Mouse (Mus musculus) heart, embryonic 12.5 days (tissue): Measurements from ENCODE around the gene Elp5. TPM values are rescaled to one million over a fixed set of nuclear protein-coding genes. Genes with fewer than 3 reads are reported as not detected.

Source experiments
- ATAC-seq: fragments of 200-750 bp; cut with Nextera tagmentation; 2 replicates; pipeline ENCODE4 v1.8.0; 2017; ENCODE audit warnings: moderate TSS enrichment, moderate library complexity; ENCODE audit not compliant: insufficient number of reproducible peaks, low FRiP score
- H3K27ac ChIP-seq: fragments of 300-500 bp; sonication (generic); 2 replicates; pipeline ENCODE4 v1.5.1; 2016; ENCODE audit warnings: mild to moderate bottlenecking, moderate library complexity; ENCODE audit not compliant: poor library complexity, severe bottlenecking
- H3K27me3 ChIP-seq: fragments of 300-500 bp; sonication (generic); replicated peaks from 2 replicates; pipeline ENCODE4 v1.6.1; 2016; ENCODE audit warnings: mild to moderate bottlenecking, moderate library complexity
- H3K36me3 ChIP-seq: fragments of 300-500 bp; sonication (generic); 2 replicates; pipeline ENCODE4 v1.6.1; 2016; ENCODE audit warnings: mild to moderate bottlenecking, moderate library complexity
- H3K4me1 ChIP-seq: fragments of 300-500 bp; sonication (generic); replicated peaks from 2 replicates; pipeline ENCODE4 v1.6.1; 2016; ENCODE audit warnings: mild to moderate bottlenecking
- H3K4me2 ChIP-seq: fragments of 300-500 bp; sonication (generic); 2 replicates; pipeline ENCODE4 v1.6.1; 2016; ENCODE audit warnings: mild to moderate bottlenecking, moderate library complexity
- H3K4me3 ChIP-seq: fragments of 300-500 bp; sonication (generic); 2 replicates; pipeline ENCODE4 v1.5.1; 2016; ENCODE audit warnings: mild to moderate bottlenecking
- H3K9ac ChIP-seq: fragments of 300-500 bp; sonication (generic); 2 replicates; pipeline ENCODE4 v1.6.1; 2016; ENCODE audit warnings: mild to moderate bottlenecking, moderate library complexity
- H3K9me3 ChIP-seq: fragments of 300-500 bp; sonication (generic); replicated peaks from 2 replicates; pipeline ENCODE4 v1.6.1; 2016; ENCODE audit warnings: mild to moderate bottlenecking, moderate library complexity
- WGBS: fragments of 180-500 bp; shearing (Covaris S2); methylation state at CpG from one replicate; pipeline ENCODE4 v1.1.7; 2016; 5-methylcytosine and 5-hydroxymethylcytosine counted together
- polyA plus RNA-seq: library from polyadenylated mRNA; unstranded; fragments of >200 nt; fragmentation: Nextera tagmentation; extraction: Ambion mirVana; gene quantifications from 2 replicates; pipeline ENCODE4 v1.2.1, GENCODE M21; 2016

Elp5 gene
- polyA plus RNA-seq, 1 experiment from 2014 or later = 109 TPM

DNA sequence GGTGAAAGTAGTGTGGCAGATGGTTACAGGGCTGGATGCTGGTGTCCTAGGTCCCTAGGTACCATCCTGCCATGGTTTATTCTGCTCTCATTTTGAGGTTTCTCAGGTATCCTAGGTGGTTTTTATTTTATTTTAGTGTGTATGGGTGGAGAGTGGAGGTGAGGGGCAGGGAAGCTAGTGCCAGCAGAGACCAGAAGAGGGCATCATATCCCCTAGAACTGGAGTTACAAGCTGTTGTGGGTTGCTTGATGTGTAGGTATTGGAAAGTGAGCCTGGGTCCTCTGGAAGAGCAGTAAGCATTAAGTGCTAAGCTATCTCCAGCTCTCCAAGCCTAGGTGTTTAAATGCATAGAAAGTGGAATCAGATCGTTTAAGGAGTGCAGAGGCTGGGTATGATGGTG lies 30.0 kb downstream of the Elp5 start:
- Histone ChIP-seq H3K9me3 (no peaks in the 10 kb centered on the region), H3K27me3 (peaks cover 4% of the 10 kb centered on the region; the same call in 1 of the 2 replicates), H3K36me3 (no peaks in the 10 kb centered on the region), H3K27ac (no peak overlapping the region), H3K4me1 (peaks cover 21% of the 10 kb centered on the region), H3K4me2 (no peak overlapping the region), H3K9ac (no peak overlapping the region), H3K4me3 (no peak overlapping the region)
- no peak for ATAC-seq
- 34% methylated on average over 1 of the region's 1 CpGs for WGBS

DNA sequence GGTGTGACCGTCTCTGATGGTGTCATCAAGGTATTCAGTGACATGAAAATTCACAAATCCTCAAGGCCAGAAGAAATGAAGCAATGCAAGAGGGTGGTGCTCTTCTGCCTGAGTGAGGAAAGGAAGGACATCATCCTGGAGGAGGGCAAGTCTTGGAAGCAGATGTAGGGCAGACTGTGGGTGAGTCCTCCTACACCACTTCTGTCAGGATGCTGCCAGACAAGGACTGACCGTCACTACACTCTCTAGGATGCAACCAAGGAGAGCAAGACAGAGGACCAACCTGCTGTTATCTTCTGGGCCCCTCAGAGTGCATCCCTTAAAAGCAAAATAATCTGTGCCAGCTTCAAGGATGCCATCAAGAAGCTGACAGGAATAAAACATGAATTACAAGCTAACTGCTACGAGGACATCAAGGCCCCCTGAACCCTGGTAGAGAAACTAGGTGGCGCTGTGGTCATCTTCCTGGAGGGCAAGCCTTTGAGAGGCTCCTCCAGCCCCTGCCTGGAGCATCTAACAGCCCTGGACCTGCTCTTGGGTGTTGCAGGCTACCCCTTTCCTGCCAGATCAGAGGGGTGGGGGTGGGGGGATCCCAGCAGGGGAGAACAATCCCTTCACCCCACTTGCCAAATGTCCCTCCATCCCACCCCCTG lies 31.4 kb downstream of the Elp5 start:
- Histone ChIP-seq H3K36me3 (0 out of 2 replicates have a peak, but pooled peaks cover 3% of the 10 kb centered on the region), H3K27ac (no peak overlapping the region), H3K9me3 (no peaks in the 10 kb centered on the region), H3K27me3 (peaks cover 4% of the 10 kb centered on the region), H3K4me3 (no peak overlapping the region), H3K4me1 (peaks cover 34% of the 10 kb centered on the region), H3K9ac (no peak overlapping the region), H3K4me2 (no peak overlapping the region)
- no peak for ATAC-seq
- WGBS = 38% methylated on average over 4 of the region's 4 CpGs

DNA sequence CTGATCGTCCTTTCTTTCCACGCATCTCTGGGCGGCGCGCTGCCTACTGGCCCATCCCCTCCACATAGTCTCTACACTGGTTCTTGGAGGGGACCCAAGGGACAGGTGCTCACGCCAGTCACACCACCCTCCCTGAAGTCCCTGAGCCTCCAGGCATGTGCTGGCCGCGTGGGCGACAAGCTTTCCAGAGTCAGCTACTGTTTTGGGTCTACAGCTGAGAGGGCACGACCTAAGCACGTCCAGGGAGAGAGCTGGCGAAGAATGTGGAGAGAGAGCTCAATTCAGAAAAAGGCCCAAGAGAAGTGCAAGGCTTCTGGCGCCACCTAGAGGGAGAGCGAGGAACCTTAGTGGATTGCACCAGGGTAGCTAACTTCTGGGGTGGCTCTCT lies 33.6 kb downstream of the Elp5 start:
- ATAC-seq = 0 out of 2 replicates have a peak, but pooled peaks have one; percentile 31
- Histone ChIP-seq H3K27ac (peak overlapping the region; percentile 89), H3K4me2 (peak overlapping the region; percentile 81), H3K9me3 (no peaks in the 10 kb centered on the region), H3K27me3 (peaks cover 7% of the 10 kb centered on the region), H3K4me1 (peaks cover 38% of the 10 kb centered on the region), H3K4me3 (peak overlapping the region; percentile 59), H3K36me3 (peaks cover 25% of the 10 kb centered on the region), H3K9ac (peak overlapping the region; percentile 60)
- under 1% methylated on average over 14 of the region's 14 CpGs for WGBS

DNA sequence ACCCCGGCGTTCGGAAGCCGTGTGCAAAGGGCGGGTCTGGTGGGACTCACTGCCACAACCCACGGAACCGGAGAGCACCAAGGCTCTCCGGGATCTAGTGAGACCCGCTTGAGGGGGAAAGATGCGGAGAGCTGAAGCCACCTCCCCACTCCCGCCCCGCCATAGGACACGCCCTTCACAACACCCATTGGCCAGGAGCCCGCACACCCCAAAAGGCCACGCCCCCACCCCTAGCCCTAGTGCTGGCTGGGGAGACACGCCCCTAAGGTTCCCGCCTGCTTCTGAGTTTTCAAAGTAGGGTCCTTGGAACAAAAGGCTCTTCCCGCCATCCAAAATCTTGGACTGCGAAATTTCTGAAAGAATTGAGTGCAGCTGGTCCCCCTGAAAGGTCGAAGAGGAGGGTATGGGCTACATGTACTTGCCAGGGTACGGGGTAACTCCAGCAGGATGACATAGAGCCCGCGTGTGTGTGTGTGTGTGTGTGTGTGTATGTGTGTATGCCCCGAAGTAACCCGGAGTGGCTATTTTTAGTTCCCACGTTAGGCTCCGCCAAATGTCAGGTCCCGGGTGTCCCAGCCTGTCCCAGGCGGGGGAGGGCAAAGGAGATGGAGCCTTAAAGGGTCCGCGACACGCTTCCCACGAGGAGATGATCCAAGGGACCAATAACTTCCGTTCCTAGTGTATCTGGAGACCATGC lies 34.1 kb downstream of the Elp5 start, which contains the start of gene Slc2a4:
Gene Slc2a4, minus strand, starts transcription at position 123 of the 697 bp plus-strand sequence.
- H3K4me2 ChIP-seq = peak within 1 kb of the TSS; percentile 81
- peaks cover 32% of the 10 kb centered on the region for H3K4me1 ChIP-seq
- ATAC-seq = peak; percentile 95
- peak within 1 kb of the TSS; percentile 60 for H3K9ac ChIP-seq
- H3K4me3 ChIP-seq = peak within 1 kb of the TSS; percentile 59
- no peaks in the 10 kb centered on the region for H3K9me3 ChIP-seq
- H3K27me3 ChIP-seq = peaks cover 7% of the 10 kb centered on the region
- peak within 1 kb of the TSS; percentile 89 for H3K27ac ChIP-seq
- WGBS = under 1% methylated on average over 34 of the region's 34 CpGs
- H3K36me3 ChIP-seq = peaks cover 29% of the 10 kb centered on the region

DNA sequence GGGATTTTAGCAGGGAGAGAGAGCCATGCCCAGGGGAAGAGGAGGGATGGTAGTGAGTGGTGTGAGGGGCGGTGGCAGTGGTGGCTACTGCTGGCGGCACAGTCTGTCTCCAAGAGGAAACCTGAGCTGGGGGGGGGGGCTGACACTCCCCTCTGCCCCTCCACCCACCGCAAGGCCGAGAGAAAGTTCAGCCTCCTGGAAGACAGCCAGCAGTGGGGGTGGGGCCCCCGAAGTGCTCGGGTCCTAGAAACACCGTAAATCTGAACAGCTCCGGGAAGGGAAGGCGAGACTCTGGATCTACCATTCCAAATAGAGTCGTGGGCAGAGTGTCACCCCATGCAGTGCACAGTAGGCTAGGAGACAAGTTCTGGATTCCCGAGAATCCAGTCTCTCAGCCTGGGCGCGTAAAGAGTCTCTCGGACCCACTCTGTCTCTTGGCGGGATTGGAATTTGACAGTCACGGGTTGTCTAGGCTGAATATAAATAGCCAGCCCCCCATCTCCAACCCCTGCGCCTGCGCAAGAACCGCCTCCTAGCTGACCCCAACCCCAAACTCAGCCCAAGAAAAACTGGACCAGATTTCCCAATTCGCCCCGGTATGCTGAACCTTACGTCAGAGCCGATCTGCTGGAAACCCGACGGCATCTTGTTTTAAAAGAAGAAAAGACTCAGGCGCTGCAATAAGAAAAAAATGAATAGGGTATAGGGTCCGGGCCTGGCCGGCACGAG lies 34.8 kb downstream of the Elp5 start:
- Histone ChIP-seq H3K27ac (peak overlapping the region; percentile 89), H3K4me1 (peaks cover 29% of the 10 kb centered on the region), H3K9ac (peak overlapping the region; percentile 60), H3K4me3 (peak overlapping the region; percentile 59), H3K36me3 (peaks cover 36% of the 10 kb centered on the region), H3K4me2 (peak overlapping the region; percentile 81), H3K27me3 (peaks cover 12% of the 10 kb centered on the region), H3K9me3 (no peaks in the 10 kb centered on the region)
- whole genome bisulfite sequencing = 3% methylated on average over 29 of the region's 29 CpGs
- peak; percentile 65 for ATAC-seq

DNA sequence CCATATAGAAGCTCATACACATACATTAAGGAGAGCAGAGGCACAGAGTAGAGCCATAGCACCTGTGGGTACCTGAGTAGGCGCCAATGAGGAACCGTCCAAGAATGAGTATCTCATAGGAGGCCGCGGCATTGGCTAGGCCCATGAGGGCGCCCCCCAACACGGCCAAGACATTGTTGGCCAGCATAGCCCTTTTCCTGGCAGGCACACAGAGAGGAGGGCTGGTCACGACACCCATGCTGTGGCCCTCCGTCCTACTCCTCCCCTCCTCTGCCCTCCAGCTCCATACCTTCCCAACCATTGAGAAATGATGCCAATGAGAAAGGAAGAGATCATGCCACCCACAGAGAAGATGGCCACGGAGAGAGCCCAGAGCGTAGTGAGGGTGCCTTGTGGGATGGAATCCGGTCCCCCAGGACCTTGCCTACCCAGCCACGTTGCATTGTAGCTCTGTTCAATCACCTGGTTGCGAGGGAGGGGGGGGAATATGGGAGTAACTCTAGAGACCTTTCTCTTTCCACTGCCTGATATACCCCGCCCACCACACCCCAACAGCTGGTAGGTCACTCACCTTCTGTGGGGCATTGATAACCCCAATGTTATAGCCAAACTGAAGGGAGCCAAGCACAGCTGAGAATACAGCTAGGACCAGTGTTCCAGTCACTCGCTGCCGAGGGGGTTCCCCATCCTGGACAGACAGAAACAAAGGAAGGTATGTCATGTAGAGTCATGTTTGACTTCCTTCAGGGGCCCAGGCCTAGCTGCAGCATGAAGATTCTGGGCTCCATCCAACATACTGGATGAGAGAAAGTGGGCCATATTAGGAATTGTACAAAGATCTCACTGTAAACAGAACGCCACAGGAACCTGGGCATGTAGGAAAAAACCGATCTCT lies 36.1 kb downstream of the Elp5 start:
- peak overlapping the region; percentile 89 for H3K27ac ChIP-seq
- no peaks in the 10 kb centered on the region for H3K9me3 ChIP-seq
- WGBS = 87% methylated on average over 18 of the region's 18 CpGs
- 0 out of 2 replicates have a peak overlapping the region, but pooled peaks have one; percentile 60 for H3K9ac ChIP-seq
- peaks cover 12% of the 10 kb centered on the region; the same call in 1 of the 2 replicates for H3K27me3 ChIP-seq
- peaks cover 29% of the 10 kb centered on the region for H3K4me1 ChIP-seq
- peak overlapping the region; percentile 81 for H3K4me2 ChIP-seq
- H3K36me3 ChIP-seq = peaks cover 41% of the 10 kb centered on the region
- ATAC-seq = peak; percentile 41; the same call in 1 of the 2 replicates
- H3K4me3 ChIP-seq = peak overlapping the region; percentile 59

DNA sequence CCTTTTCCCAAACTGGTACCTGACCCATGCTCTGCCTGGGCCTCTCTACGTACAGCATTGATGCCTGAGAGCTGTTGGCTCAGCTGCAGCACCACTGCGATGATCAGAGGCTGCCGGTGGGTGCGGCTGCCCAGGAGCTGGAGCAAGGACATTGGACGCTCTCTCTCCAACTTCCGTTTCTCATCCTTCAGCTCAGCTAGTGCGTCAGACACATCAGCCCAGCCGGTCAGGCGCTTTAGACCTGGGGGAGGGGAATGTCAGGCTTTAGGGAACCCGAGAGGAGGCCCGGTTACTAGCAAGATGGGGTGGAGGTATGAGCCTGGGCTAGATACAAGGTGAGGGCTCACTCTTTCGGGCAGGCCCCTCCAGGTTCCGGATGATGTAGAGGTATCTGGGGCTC lies 37.1 kb downstream of the Elp5 start:
- 65% methylated on average over 13 of the region's 13 CpGs for WGBS
- H3K4me2 ChIP-seq = no peak overlapping the region
- H3K4me1 ChIP-seq = peaks cover 29% of the 10 kb centered on the region
- no peak overlapping the region for H3K27ac ChIP-seq
- no peak for ATAC-seq
- peaks cover 41% of the 10 kb centered on the region for H3K36me3 ChIP-seq
- peaks cover 17% of the 10 kb centered on the region for H3K27me3 ChIP-seq
- no peak overlapping the region for H3K4me3 ChIP-seq
- H3K9me3 ChIP-seq = no peaks in the 10 kb centered on the region
- 0 out of 2 replicates have a peak overlapping the region, but pooled peaks have one; percentile 16 for H3K9ac ChIP-seq

DNA sequence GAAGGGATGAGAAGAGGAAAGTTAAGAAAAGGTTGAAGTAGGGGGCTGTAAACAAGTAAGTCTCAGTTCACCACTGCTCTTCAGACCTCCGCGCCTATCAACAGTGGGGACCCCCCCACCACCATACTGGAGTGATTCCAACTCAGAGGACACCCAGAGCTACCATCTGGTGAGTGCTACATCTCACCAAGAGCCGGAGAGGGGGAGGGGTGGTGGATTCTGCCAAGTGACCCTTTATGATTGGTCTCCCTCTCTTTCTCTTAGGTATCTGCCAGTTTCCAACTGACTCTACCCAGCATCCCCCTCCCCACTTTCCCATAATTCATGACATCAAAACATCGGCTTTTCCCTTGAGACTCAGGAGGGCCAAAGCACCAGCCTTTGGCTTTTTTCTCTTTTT lies 41.4 kb downstream of the Elp5 start:
- ATAC-seq = no peak
- no peak overlapping the region for H3K4me3 ChIP-seq
- 75% methylated on average over 4 of the region's 4 CpGs for WGBS
- H3K27ac ChIP-seq = no peak overlapping the region
- no peak overlapping the region for H3K9ac ChIP-seq
- H3K27me3 ChIP-seq = peaks cover 59% of the 10 kb centered on the region
- H3K36me3 ChIP-seq = peaks cover 38% of the 10 kb centered on the region
- no peaks in the 10 kb centered on the region for H3K9me3 ChIP-seq
- no peak overlapping the region for H3K4me2 ChIP-seq
- peaks cover 23% of the 10 kb centered on the region for H3K4me1 ChIP-seq

DNA sequence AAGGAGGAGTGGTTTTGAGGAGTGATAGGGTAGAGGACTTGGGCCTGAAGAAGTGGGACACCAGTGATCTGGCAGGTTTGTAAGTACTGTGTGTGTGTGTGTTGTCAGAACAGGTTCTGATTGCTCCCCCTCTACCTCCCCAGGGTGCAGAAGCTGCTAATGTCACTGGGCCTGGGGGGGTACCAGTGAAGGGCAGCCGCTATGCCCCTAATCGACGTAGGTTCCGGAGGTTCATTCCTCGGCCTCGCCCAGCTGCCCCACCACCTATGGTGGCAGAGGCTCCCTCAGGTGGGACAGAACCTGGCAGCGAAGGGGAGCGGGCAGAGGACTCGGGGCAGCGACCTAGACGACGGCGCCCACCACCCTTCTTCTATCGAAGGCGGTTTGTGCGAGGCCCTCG lies 42.6 kb downstream of the Elp5 start:
- no peak overlapping the region for H3K4me2 ChIP-seq
- ATAC-seq = no peak
- no peaks in the 10 kb centered on the region for H3K9me3 ChIP-seq
- no peak overlapping the region for H3K9ac ChIP-seq
- WGBS = 88% methylated on average over 17 of the region's 17 CpGs
- no peak overlapping the region for H3K27ac ChIP-seq
- peaks cover 22% of the 10 kb centered on the region for H3K4me1 ChIP-seq
- peaks cover 26% of the 10 kb centered on the region for H3K36me3 ChIP-seq
- peaks cover 60% of the 10 kb centered on the region for H3K27me3 ChIP-seq
- H3K4me3 ChIP-seq = no peak overlapping the region

DNA sequence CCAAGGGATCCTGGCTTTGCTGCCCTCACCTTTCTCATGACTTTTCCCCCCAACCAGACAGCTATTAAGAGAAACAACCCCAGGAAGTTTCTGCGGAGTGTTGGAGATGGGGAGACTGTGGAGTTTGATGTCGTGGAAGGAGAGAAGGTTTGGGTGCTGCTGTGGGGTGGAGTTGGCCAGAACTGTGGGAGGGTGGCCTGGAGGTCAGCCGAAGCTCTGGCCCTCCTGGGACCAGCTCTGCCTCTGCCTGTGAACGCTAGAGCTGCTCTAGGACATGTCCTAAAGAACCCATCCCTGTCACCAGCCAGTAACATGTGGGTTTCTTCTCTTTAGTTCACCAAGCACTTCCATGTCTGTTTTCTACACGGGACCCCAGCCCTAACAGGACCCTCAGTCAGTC lies 43.1 kb downstream of the Elp5 start:
- H3K27me3 ChIP-seq = peaks cover 55% of the 10 kb centered on the region
- 69% methylated on average over 5 of the region's 5 CpGs for WGBS
- H3K9me3 ChIP-seq = no peaks in the 10 kb centered on the region
- ATAC-seq = no peak
- H3K27ac ChIP-seq = no peak overlapping the region
- H3K4me1 ChIP-seq = peaks cover 24% of the 10 kb centered on the region
- H3K36me3 ChIP-seq = peaks cover 21% of the 10 kb centered on the region
- no peak overlapping the region for H3K4me3 ChIP-seq
- no peak overlapping the region for H3K4me2 ChIP-seq
- no peak overlapping the region for H3K9ac ChIP-seq
